Mouse (Mus musculus) liver, postnatal 0 days (tissue): ENCODE data around the gene Rasgef1b.

Experiments used
- CTCF ChIP-seq: sonication (generic); IDR thresholded peaks from 2 replicates; pipeline ENCODE4 v1.5.1; 2016; ENCODE audit warnings: antibody characterized with exemption, low read depth
- EP300 ChIP-seq: IDR thresholded peaks from 2 replicates; pipeline ENCODE4 v1.6.1; 2016; ENCODE audit warnings: antibody characterized with exemption, low read depth, mild to moderate bottlenecking

- TF ChIP-seq EP300: no peak
- TF ChIP-seq CTCF: no peak
These were observed 470.8 kb downstream of the Rasgef1b start for GRCm38 (mm10) chr5:99258003-99258500.
